Mouse (Mus musculus) myocyte (in vitro differentiated cells): ENCODE data around the gene Epb41. TPM values are rescaled to one million over a fixed set of nuclear protein-coding genes. Genes with fewer than 3 reads are reported as not detected.

ENCODE experiments used
- H3K27me3 ChIP-seq: one replicate; pipeline ENCODE4 v1.6.1; 2011; ENCODE audit not compliant: control insufficient read depth, insufficient read depth, insufficient read length
- H3K36me3 ChIP-seq: one replicate; pipeline ENCODE4 v1.6.1; 2011; ENCODE audit not compliant: control insufficient read depth, insufficient read depth
- H3K4me2 ChIP-seq: one replicate; pipeline ENCODE4 v1.6.1; 2011; ENCODE audit warnings: low read depth, control low read depth
- H3K4me3 ChIP-seq: one replicate; pipeline ENCODE4 v1.5.1; 2011; ENCODE audit warnings: mild to moderate bottlenecking, control low read depth, moderate library complexity
- H3K79me2 ChIP-seq: one replicate; pipeline ENCODE4 v1.6.1; 2011; ENCODE audit not compliant: control insufficient read depth, insufficient read depth
- H3ac ChIP-seq: one replicate; pipeline ENCODE4 v1.6.1; 2011; ENCODE audit not compliant: control insufficient read depth, insufficient read length
- CEBPB ChIP-seq: IDR thresholded peaks from 2 replicates; pipeline ENCODE4 v1.6.1; 2011; ENCODE audit warnings: mild to moderate bottlenecking, moderate library complexity; ENCODE audit not compliant: poor library complexity, insufficient read depth, severe bottlenecking
- E2F4 ChIP-seq: IDR thresholded peaks from one replicate; pipeline ENCODE4 v1.6.1; 2011; ENCODE audit warnings: mild to moderate bottlenecking, control low read depth, moderate library complexity; ENCODE audit not compliant: insufficient read depth
- MAX ChIP-seq: IDR thresholded peaks from one replicate; pipeline ENCODE4 v1.6.1; 2011; ENCODE audit warnings: low read depth, mild to moderate bottlenecking, control low read depth
- MYOD1 ChIP-seq, 3 experiments: IDR thresholded peaks; one replicate each; pipeline ENCODE4 v1.6.1; 2011; ENCODE audit warnings: control low read depth in 2 of 3, low read depth in 2 of 3, mild to moderate bottlenecking in 2 of 3, moderate library complexity in 1 of 3; ENCODE audit not compliant: insufficient read length in 2 of 3, control insufficient read depth in 1 of 3
- MYOG ChIP-seq, 3 experiments: IDR thresholded peaks; one replicate each; pipeline ENCODE4 v1.6.1; 2011; ENCODE audit warnings: control low read depth in 2 of 3, low read depth in 2 of 3, mild to moderate bottlenecking in 2 of 3; ENCODE audit not compliant: insufficient read length in 2 of 3, control insufficient read depth in 1 of 3, insufficient read depth in 1 of 3
- POLR2A ChIP-seq: IDR thresholded peaks from one replicate; pipeline ENCODE4 v1.6.1; 2011; ENCODE audit warnings: low read depth, mild to moderate bottlenecking, control low read depth, moderate library complexity; ENCODE audit not compliant: insufficient read length
- POLR2AphosphoS2 ChIP-seq: IDR thresholded peaks from one replicate; pipeline ENCODE4 v1.6.1; 2011; ENCODE audit warnings: low read depth, control low read depth; ENCODE audit not compliant: insufficient read length
- REST ChIP-seq: IDR thresholded peaks from one replicate; pipeline ENCODE4 v1.6.1; 2011; ENCODE audit warnings: mild to moderate bottlenecking, control low read depth, moderate library complexity; ENCODE audit not compliant: insufficient read depth, insufficient read length
- SRF ChIP-seq: IDR thresholded peaks from one replicate; pipeline ENCODE4 v1.6.1; 2011; ENCODE audit warnings: low read depth; ENCODE audit not compliant: control insufficient read depth, insufficient read length
- TCF12 ChIP-seq: IDR thresholded peaks from one replicate; pipeline ENCODE4 v1.6.1; 2011; ENCODE audit warnings: mild to moderate bottlenecking, control low read depth; ENCODE audit not compliant: poor library complexity, insufficient read depth, severe bottlenecking
- TCF3 ChIP-seq: IDR thresholded peaks from one replicate; pipeline ENCODE4 v1.6.1; 2011; ENCODE audit warnings: low read depth, control low read depth; ENCODE audit not compliant: insufficient read length
- USF1 ChIP-seq: IDR thresholded peaks from one replicate; pipeline ENCODE4 v1.6.1; 2011; ENCODE audit warnings: low read depth, mild to moderate bottlenecking, control low read depth, moderate library complexity
- polyA plus RNA-seq: library from polyadenylated mRNA; unstranded; fragments of >200 nt; fragmentation: generic; extraction: Trizol; gene quantifications from one replicate; pipeline ENCODE4 v1.2.1, GENCODE M21; 2012; ENCODE audit warnings: missing spikeins

Epb41 gene
- polyA plus RNA-seq, 1 experiment, result 4.8 TPM

DNA sequence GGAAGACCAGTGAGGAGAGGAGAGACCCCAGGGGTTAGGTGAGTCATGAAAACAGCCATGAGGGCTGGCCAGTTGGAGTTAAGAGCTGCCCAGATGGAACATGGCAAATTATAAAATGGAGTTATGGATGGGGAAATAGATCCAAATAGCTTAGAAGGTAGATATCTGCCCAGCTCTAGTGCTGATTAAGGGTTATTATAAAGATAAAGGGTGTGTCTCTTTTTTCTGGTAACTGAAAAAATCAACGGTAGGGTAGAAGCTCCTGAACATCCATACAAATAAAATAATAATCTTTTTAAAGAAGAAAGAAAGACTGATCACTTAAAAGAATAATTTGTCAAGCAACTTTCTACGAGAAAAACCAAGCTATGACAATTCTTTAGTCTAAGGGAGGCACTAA lies 49.9 kb downstream of the Epb41 start:
- no peak overlapping the region for H3K4me3 ChIP-seq
- H3K36me3 ChIP-seq, result no peaks in the 10 kb centered on the region
- H3K27me3 ChIP-seq, result no peaks in the 10 kb centered on the region
- H3K79me2 ChIP-seq, result no peaks in the 10 kb centered on the region
- TF ChIP-seq CEBPB, result no peak
- no peak for TF ChIP-seq POLR2A
- no peak for TF ChIP-seq SRF
- TF ChIP-seq MYOD1 (IDR thresholded peaks at IDR 0.05; ENCODE audit: control insufficient read depth in 1 of 3, insufficient read length in 2 of 3, low read depth in 2 of 3), result no peak
- TF ChIP-seq TCF3, result no peak
- no peak for TF ChIP-seq MAX
- TF ChIP-seq USF1, result no peak
- TF ChIP-seq TCF12, result no peak
- no peak for TF ChIP-seq REST
- no peak for TF ChIP-seq POLR2AphosphoS2
- TF ChIP-seq E2F4, result no peak
- no peak for TF ChIP-seq MYOG (IDR thresholded peaks at IDR 0.05; ENCODE audit: control insufficient read depth in 1 of 3, insufficient read depth in 1 of 3, insufficient read length in 2 of 3, low read depth in 2 of 3)
- H3K4me2 ChIP-seq, result no peak overlapping the region
- no peak overlapping the region for H3ac ChIP-seq

DNA sequence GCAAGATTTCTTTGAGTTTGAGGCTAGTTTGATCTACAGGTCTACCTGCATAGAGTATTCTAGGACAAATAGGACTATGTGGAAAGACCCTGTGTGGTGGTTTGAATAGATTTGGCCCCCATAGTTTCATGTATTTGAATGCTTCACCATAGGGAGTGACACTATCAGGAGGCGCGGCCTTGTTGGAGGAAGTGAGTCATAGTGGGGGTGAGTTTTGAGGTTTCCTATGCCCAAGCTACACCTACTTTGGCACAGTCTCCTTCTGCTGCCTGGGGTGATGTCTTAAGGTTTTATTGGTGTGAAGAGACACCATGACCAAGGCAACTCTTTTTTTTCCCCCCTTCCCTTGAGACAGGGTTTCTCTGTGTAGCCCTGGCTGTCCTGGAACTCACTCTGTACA lies 51.3 kb downstream of the Epb41 start:
- Histone ChIP-seq H3K79me2 (no peaks in the 10 kb centered on the region), H3K4me2 (no peak overlapping the region), H3K27me3 (no peaks in the 10 kb centered on the region), H3K36me3 (no peaks in the 10 kb centered on the region), H3K4me3 (no peak overlapping the region), H3ac (no peak overlapping the region)
- TF ChIP-seq MYOD1 (IDR thresholded peaks at IDR 0.05; ENCODE audit: control insufficient read depth in 1 of 3, insufficient read length in 2 of 3, low read depth in 2 of 3) (no peak), REST (no peak), POLR2A (no peak), MYOG (IDR thresholded peaks at IDR 0.05; ENCODE audit: control insufficient read depth in 1 of 3, insufficient read depth in 1 of 3, insufficient read length in 2 of 3, low read depth in 2 of 3) (no peak), TCF12 (no peak)

DNA sequence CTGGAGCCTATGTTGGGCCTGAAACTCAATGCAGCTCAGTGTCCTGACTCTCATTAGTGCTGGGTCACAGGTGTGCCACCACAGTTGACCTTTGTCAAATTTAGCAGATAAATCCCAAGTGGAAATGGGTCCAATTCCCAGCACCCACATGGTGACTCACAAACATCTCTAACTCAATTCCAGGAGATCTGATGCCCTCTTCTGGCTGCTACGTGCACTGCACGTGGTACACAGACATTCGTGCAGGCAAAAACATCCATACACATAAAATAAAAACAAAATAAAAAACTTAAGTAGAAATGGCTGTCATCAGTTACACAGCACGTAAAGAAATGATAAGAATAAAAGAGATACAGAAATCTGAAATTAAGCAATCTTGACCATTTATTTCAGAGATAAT lies 52.5 kb downstream of the Epb41 start:
- Histone ChIP-seq H3K4me3 (no peak overlapping the region), H3K27me3 (no peaks in the 10 kb centered on the region), H3K36me3 (no peaks in the 10 kb centered on the region), H3K79me2 (no peaks in the 10 kb centered on the region), H3K4me2 (no peak overlapping the region), H3ac (no peak overlapping the region)
- no peak for TF ChIP-seq SRF
- no peak for TF ChIP-seq CEBPB
- TF ChIP-seq TCF12, result no peak
- no peak for TF ChIP-seq MAX
- no peak for TF ChIP-seq POLR2A
- no peak for TF ChIP-seq E2F4
- TF ChIP-seq TCF3, result no peak
- no peak for TF ChIP-seq REST
- no peak for TF ChIP-seq MYOG (IDR thresholded peaks at IDR 0.05; ENCODE audit: control insufficient read depth in 1 of 3, insufficient read depth in 1 of 3, insufficient read length in 2 of 3, low read depth in 2 of 3)

DNA sequence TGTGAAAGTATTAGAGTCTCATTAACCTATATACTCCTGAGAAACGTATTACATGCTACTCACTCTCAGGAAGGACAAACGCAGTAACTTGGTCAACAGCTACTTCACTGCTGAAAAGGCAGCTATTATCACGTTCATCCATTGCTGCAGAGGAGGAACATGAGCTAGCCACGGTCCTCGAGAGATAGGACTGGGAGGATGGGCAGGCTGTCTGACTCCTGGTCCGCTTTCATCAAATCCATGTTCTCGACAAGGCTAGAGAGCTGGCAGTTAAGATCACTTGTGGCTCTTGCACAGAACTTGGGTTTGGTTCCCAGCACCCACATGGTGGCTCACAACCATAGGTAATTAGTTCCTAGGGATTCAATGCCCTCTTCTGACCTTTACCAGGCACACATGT lies 53.2 kb downstream of the Epb41 start:
- Histone ChIP-seq H3K4me3 (no peak overlapping the region), H3K4me2 (no peak overlapping the region), H3ac (no peak overlapping the region), H3K79me2 (no peaks in the 10 kb centered on the region), H3K36me3 (no peaks in the 10 kb centered on the region), H3K27me3 (no peaks in the 10 kb centered on the region)
- TF ChIP-seq MYOG (IDR thresholded peaks at IDR 0.05; ENCODE audit: control insufficient read depth in 1 of 3, insufficient read depth in 1 of 3, insufficient read length in 2 of 3, low read depth in 2 of 3), result no peak
- no peak for TF ChIP-seq TCF12
- TF ChIP-seq POLR2AphosphoS2, result no peak
- TF ChIP-seq CEBPB, result no peak
- TF ChIP-seq REST, result no peak
- TF ChIP-seq MAX, result no peak
- TF ChIP-seq MYOD1 (IDR thresholded peaks at IDR 0.05; ENCODE audit: control insufficient read depth in 1 of 3, insufficient read length in 2 of 3, low read depth in 2 of 3), result no peak
- TF ChIP-seq USF1, result no peak

DNA sequence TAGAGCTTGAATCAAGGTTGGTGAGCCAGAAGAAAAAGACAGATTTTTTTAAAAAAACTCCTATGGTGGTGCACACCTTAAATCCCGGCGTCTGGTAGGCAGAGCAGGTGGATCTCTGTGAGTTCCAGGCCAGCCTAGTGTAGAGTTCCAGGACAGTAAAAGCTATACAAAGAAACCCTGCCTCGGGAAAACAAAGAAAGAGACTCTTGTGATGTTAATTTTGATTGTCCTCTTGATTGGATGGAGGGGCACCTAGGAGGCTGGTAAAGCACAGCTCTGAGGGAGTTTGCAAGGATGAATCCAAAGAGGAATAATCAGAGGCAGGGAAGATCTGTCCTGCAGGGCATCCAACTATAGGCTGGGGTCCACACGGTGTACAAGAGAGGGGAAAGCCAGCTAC lies 56.6 kb downstream of the Epb41 start:
- H3K4me3 ChIP-seq, result no peak overlapping the region
- H3K36me3 ChIP-seq, result no peaks in the 10 kb centered on the region
- H3ac ChIP-seq, result no peak overlapping the region
- TF ChIP-seq E2F4 (no peak), REST (no peak), CEBPB (no peak), SRF (no peak), MYOG (IDR thresholded peaks at IDR 0.05; ENCODE audit: control insufficient read depth in 1 of 3, insufficient read depth in 1 of 3, insufficient read length in 2 of 3, low read depth in 2 of 3) (no peak)
- no peaks in the 10 kb centered on the region for H3K27me3 ChIP-seq
- H3K79me2 ChIP-seq, result no peaks in the 10 kb centered on the region
- H3K4me2 ChIP-seq, result no peak overlapping the region
